Mouse (Mus musculus): ENCODE data around the gene Polr2h.

Polr2h gene

DNA sequence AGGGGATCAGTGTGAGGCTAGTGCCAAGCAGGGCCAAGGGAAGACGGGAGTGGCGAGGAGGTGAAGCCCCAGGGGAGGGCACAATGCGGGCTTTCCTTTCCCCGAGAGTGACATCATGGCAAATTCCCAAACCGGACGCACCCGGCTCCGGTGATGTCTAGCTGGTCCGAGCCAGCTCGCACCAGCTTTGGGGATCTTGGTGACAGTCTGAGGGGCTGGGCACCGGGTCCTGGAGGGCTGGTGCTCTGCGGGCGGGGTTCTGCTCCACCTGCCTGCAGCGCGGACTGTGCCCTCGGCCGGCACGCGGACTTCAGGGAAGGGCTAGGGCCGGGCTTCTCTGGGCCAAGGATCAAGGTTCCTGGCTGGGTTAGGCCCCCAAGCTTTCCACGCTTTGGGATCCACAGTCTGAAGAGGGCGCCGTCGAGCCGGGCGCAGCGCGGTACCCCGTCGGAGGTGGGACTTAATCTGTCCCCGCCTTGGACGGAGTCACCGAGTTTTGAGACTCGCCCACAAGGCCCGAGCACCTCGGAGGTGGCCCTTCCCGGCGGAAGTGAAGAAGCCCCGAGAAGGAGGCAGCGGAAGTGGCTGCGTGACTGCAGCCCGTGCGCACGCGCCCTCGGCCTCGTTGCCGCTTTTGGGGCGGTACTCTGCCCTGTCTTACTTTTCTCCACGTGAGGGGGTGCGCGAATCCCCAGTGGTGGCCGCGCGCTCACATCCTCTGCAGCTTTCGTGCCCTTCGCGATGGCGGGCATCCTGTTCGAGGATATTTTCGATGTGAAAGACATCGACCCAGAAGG is at the start of gene Polr2h, which contains the start of gene Clcn2:
TSS of gene Polr2h (plus strand) at position 485 of the 797 bp plus-strand sequence.
TSS of gene Clcn2 (minus strand) at position 566 of the 797 bp plus-strand sequence.
- in situ Hi-C loops (cut with MboI, MseI), result loop anchor here in 1 of 2 experiments (5.0 kb wide), 1 partner anchor 100 kb away; no protein-coding TSS in a partner anchor

DNA sequence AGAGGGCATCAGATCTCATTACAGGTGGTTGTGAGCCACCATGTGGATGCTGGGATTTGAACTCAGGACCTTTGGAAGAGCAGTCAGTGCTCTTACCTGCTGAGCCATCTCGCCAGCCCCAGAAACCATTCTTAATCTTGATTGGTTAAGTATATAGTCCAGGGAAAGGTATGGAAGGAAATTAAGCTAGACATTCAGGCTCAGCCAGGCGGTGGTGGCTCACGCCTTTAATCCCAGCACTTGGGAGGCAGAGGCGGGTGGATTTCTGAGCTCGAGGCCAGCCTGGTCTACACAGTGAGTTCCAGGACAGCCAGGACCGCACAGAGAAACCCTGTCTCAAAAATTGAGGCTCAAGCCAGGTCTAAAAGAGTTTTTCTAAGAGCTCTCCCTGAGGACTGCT is 49.5 kb upstream of the Polr2h start, which contains the start of gene Eif4g1:
TSS of gene Eif4g1 (plus strand) at position 301 of the 400 bp plus-strand sequence.
- in situ Hi-C loops (cut with MboI, MseI), result loop anchor here in 1 of 2 experiments (25.0 kb wide), 1 partner anchor 706 kb away; no protein-coding TSS in a partner anchor

DNA sequence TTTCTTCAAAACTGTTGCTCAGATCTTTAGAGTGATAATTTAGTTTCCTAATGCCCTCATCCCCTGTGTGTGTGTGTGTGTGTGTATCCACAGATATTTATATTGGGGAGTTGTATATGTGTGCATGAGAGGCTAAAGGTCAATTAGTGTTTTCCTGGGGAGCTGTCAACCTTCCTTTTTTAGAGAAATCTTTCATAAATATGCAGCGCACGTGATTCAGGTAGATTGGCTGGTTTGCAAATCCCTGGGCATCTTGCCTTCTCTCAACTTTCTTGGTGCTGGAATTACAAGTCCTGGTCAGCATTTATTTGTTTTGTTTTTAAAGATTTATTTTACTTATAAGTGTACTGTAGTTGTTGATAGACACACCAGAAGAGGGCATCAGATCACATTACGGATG is 47.2 kb upstream of the Polr2h start:
- in situ Hi-C loops (cut with MboI, MseI), result loop anchor here (5.0 to 25.0 kb wide), 3 partner anchors 58 to 708 kb away; partner anchors contain the start of genes Abcf3 (in 1 of the 2), Alg3 (in 1 of the 2), Eef1akmt4 (in 1 of the 2) and Gm49333 (in 1 of the 2)

DNA sequence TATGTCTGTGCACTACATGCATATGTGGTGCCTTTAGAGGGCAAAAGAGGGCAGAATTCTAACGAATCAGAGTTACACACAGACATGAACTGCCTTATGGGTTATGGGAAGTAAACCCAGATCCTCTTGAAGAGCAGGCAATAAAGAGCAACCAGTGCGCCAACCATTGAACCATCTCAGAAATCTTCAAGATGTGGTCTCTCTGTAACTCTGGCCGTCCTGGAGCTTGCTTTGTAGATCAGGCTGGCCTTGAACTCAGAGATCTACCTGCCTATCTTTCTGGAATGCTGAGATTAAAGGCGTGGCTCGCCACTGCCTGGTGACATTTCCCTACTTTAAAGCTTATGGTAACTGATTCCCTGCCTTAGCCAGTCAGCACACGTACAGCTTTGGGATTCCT is 45.6 kb upstream of the Polr2h start:
- in situ Hi-C loops (cut with MboI, MseI), result loop anchor here (5.0 to 25.0 kb wide), 3 partner anchors 60 to 710 kb away; partner anchors contain the start of genes Abcf3 (in 1 of the 2), Alg3 (in 1 of the 2), Eef1akmt4 (in 1 of the 2) and Gm49333 (in 1 of the 2)

DNA sequence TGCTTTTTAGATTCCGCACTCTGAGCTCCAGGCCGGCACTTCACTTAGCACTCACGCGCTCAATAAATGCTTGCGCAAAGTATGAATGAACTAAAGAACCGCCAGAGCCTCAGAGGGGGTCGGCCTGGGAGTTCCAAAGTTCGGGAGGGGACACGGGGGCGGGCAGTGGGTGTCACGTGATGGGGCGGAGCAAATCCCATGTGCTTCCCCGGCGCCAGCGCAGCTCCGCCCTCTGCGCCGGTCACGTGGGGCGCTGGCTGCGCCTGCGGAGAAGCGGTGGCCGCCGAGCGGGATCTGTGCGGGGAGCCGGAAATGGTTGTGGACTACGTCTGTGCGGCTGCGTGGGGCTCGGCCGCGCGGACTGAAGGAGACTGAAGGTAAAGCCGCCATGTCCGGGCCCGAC is 45.0 kb upstream of the Polr2h start:
- in situ Hi-C loops (cut with MboI, MseI), result loop anchor here (5.0 to 25.0 kb wide), 3 partner anchors 60 to 710 kb away; partner anchors contain the start of genes Abcf3 (in 1 of the 2), Alg3 (in 1 of the 2), Eef1akmt4 (in 1 of the 2) and Gm49333 (in 1 of the 2)

DNA sequence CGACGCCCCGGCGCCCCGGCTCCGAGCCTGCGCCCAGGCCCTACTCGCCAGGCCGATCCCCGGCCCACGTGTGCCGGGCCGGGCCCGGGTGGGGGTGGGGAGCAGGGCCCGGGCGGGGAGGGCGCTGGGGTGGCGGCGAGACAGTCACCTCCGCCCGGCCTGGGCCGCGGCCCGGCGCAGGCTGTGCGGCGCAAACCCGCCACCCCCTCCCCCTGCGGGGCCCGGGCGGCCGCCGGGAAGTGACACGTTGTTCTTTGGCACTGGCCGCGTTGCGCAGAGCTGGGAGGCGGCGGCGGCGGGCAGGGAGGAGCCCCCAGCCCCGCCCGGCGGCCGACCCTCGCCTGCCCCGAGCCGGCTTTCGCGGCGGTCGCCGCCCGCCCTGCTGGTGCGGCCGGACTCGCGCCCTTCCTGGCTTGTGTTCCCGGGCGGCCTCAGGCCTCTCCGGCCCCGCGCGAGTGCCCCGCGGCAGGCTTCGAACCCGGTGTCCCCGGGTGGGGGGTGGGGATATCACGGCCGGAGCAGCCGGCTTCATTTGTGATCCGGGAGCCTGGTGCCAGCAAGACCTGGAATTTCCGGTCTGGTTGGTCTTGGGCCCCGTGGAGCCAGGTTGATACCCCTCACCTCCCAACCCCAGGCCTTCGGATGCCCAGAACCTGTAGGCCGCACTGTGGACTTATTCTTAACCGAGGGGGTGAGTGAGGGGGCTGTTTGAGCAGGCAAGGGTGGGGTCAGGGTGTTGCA is 44.3 kb upstream of the Polr2h start:
- in situ Hi-C loops (cut with MboI, MseI), result loop anchor here (5.0 to 25.0 kb wide), 3 partner anchors 61 to 711 kb away; partner anchors contain the start of genes Abcf3 (in 1 of the 2), Alg3 (in 1 of the 2), Eef1akmt4 (in 1 of the 2) and Gm49333 (in 1 of the 2)

DNA sequence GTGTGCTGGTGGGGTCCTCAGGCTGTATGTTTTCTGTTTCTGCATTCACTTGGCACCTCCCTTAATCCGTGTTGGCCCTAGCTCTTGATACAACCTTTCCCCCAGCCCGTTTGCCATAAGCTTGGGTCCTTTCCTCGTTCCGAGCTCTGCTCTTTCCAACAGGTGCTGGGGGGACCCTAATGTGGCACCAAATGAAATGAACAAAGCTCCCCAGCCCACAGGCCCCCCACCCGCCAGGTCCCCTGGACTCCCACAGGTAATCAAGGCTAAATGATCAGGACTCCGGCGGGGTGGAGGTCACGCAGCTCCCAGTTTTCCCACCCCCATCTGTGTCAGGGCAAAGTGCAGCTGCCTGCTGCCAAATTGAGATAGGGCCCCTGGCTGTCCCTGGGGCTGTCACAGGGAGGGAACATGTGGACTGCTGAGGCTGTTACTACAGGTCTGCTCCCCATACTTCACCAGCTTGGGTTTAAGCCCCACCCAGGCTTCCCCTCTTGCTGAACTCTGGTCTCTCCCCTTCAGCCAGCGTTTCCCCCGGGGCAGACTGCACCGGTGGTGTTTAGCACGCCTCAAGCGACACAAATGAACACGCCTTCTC is 43.7 kb upstream of the Polr2h start:
- in situ Hi-C loops (cut with MboI, MseI), result loop anchor here (5.0 to 25.0 kb wide), 3 partner anchors 62 to 712 kb away; partner anchors contain the start of genes Abcf3 (in 1 of the 2), Alg3 (in 1 of the 2), Eef1akmt4 (in 1 of the 2) and Gm49333 (in 1 of the 2)

DNA sequence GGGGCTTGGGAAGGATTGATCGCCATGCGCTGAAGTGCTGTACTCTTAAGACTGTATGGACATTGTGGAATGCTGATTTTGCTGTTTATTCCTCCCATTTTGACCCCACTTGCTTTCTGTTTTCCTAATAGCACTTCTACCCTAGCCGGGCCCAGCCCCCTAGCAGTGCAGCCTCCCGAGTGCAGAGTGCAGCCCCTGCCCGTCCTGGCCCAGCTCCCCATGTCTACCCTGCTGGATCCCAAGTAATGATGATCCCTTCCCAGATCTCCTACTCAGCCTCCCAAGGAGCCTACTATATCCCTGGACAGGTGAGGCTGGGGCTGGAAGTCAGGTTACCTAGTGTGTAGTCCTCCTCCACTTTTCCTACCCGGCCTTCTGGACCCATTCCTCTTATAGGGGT is 42.3 kb upstream of the Polr2h start:
- in situ Hi-C loops (cut with MboI, MseI), result loop anchor here in 1 of 2 experiments (10.0 to 25.0 kb wide), 2 partner anchors 130 to 1562 kb away; partner anchors contain the start of gene Abcf3

DNA sequence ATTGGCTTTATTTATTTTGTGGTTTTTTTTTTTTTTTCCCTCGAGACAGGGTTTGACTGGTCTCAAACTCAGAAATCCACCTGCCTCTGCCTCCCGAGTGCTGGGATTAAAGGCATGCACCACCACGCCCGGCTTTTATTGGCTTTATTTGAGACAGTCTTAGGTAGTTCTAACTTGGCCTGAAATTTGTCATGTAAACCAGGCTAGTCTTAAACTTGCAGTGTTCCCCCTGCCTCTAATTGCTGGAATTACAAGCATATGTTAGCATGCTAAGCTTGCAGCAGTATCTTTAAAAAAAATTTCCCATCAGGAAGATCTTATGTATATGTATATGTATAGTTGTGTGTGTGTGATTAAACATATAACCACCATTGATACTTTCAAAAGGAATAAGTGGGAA is 40.8 kb upstream of the Polr2h start:
- in situ Hi-C loops (cut with MboI, MseI), result loop anchor here in 1 of 2 experiments (10.0 to 25.0 kb wide), 2 partner anchors 132 to 1561 kb away; partner anchors contain the start of gene Abcf3

DNA sequence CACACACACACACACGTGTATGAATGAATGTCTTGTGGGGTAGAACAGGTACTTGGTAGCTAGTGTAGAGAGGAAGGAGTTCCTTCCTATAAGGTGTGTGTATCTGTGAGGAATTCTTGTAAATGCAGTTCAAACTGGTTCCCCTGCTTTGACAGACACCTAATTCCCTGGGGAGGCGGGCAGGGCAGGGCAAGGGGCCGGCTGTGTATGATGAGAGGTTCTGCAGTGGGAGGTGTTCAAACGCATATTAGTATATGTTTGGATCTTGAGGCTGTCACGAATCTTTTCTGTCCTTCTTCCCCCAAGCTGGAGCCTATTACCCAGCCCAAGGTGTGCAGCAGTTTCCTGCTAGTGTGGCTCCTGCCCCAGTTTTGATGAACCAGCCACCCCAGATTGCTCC is 40.1 kb upstream of the Polr2h start:
- in situ Hi-C loops (cut with MboI, MseI), result loop anchor here in 1 of 2 experiments (10.0 to 25.0 kb wide), 2 partner anchors 133 to 1560 kb away; partner anchors contain the start of gene Abcf3

DNA sequence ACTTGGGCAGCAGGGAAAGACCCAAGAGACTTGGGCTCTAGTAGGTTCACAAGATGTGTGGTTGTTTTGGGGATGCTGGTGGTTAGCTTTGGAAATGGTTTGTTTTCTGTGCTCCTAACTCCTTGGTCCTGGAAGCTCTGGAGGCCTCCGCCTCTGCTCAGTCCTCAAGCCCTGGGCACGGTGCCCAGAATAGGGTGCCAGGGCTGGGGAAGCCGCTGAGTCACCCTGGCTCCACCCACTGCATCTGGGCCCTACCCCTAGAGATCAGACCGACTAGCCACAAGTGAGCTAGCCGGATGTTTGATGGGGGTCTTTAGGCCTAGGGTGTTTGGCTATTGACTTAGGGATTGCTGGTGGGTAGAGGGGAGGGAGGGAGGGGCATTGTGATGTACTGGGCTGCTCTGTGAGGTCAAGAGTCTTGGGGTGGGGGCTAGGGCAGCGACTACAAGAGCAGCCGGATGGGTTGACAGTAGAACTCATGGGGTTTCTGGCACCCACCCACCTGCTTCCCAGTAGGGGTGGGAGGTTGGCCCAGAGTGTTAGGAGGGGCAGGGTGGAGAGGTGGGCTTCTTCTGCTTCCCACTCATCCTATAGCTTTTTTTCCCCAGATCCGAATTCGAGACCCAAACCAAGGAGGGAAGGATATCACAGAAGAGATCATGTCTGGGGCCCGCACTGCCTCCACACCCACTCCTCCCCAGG is 39.3 kb upstream of the Polr2h start:
- in situ Hi-C loops (cut with MboI, MseI), result loop anchor here in 1 of 2 experiments (10.0 to 25.0 kb wide), 2 partner anchors 133 to 1559 kb away; partner anchors contain the start of gene Abcf3

DNA sequence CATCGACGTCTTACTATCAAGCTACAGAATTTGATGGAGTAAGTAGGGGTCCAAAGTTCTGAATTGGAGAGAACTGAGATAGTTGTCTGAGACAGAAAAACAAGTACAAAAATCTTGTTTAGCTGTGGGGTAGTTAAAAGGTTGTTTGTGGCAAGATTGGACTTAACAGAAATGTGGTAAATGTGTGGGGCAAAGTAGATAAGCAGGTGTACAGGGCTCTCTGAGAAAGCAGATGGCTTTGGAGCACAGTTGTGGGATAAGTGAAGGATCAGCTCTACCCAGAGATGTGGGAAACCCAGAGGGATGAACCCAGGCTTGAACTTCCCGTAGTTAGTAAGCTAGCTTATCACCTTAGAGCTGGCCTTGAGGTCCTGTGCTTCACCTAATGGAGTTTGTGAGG is 26.7 kb upstream of the Polr2h start:
- in situ Hi-C loops (cut with MboI, MseI), result loop anchor here in 1 of 2 experiments (25.0 kb wide), 1 partner anchor 1547 kb away; no protein-coding TSS in a partner anchor

DNA sequence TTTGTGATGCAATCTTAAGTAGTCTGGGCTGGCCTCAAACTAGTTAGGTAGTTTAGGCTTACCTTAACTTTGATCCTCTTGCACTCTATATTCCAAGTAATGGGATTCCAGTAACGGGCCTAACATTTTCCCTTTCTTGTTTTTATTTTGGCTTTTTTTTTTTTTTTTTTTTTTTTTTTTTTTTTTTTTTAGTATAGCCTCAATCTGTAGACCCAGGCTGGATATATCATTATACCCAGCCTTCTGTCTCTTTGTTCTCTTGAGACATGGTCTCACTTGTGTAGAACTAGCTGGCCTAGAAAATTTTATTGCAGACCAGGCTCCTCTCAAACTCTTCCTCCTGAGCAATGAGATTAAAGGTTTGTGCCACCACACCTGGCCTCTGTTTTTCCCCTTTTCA is 25.8 kb upstream of the Polr2h start:
- in situ Hi-C loops (cut with MboI, MseI), result loop anchor here in 1 of 2 experiments (25.0 kb wide), 1 partner anchor 1546 kb away; no protein-coding TSS in a partner anchor

DNA sequence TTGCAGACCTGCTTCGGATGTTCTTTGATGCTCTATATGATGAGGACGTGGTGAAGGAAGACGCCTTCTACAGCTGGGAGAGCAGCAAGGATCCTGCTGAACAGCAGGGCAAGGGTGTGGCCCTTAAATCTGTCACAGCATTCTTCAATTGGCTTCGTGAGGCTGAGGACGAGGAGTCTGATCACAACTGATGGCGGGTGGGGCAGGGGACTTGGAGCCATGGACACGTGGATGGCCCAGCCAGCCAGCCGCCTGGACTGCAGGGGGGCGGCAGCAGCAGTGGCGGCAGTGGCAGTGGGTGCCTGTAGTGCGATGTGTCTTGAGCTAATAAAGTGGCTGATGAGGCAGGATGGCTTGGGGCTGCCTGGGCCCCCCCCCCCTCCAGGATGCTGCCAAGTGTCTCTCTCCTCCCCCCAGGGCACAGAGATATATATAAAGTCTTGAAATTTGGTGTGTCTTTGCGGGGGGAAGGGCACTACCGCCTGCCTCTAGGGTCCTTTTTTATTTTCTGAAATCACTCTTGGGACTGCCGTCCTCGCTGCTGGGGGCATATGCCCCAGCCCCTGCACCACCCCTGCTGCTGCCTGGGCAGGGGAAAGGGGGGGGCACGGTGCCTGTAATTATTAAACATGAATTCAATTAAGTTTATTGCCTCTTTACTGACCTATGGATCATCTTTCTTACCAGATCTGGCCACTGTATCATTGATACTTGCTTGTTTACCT is 25.1 kb upstream of the Polr2h start:
- in situ Hi-C loops (cut with MboI, MseI), result loop anchor here in 1 of 2 experiments (25.0 kb wide), 1 partner anchor 1545 kb away; no protein-coding TSS in a partner anchor

DNA sequence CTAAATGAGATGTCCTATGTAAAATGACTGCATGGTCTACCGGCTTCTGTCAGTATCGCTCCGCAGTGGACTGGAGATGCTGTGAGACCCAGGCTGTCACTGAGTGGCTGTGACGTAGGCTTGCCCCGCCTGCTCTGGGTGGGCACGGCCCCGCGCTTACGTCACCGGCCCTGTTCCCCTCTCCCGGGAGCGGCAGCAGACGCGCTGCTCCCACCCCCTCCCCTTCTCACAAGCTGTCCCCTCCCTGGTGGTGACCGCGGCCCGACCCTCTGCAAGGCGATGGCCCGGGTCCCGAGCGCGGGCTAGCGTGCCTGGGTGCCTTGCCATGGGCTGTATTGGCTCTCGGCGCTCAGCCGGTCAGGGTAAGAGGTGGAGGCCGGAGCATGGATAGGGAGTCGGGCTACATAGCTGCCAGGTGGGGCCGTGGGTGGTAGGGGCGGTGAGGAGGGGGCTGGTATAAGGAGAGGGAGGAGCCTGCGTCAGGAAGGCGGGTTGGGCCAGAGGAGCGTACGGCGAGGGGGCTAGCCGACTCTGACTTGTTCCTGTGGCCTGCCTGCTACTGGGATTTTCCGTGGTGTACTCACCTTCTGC is 24.3 kb upstream of the Polr2h start, which contains the start of gene Fam131a:
TSS of gene Fam131a (plus strand) at position 131 of the 591 bp plus-strand sequence.
- in situ Hi-C loops (cut with MboI, MseI), result loop anchor here in 1 of 2 experiments (25.0 kb wide), 1 partner anchor 1544 kb away; no protein-coding TSS in a partner anchor

DNA sequence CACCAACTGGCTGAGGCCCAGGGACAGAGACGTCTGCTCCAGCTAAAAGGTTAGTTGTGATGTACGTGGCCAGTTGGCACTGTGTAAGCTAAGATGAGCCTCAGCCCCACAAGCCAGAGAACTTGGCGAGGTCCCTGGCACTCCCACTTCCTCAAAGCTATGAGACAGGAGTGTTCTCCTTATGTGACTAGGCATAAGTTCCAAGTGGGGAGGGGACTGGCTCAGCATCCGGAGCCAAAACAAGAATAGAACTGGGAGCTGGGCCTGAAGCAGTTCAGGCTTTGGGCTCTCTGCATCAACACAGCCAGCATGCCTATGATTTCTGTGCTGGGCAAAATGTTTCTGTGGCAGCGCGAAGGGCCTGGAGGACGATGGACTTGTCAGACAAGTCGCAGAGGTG is 22.7 kb upstream of the Polr2h start:
- in situ Hi-C loops (cut with MboI, MseI), result loop anchor here in 1 of 2 experiments (25.0 kb wide), 1 partner anchor 1543 kb away; no protein-coding TSS in a partner anchor

DNA sequence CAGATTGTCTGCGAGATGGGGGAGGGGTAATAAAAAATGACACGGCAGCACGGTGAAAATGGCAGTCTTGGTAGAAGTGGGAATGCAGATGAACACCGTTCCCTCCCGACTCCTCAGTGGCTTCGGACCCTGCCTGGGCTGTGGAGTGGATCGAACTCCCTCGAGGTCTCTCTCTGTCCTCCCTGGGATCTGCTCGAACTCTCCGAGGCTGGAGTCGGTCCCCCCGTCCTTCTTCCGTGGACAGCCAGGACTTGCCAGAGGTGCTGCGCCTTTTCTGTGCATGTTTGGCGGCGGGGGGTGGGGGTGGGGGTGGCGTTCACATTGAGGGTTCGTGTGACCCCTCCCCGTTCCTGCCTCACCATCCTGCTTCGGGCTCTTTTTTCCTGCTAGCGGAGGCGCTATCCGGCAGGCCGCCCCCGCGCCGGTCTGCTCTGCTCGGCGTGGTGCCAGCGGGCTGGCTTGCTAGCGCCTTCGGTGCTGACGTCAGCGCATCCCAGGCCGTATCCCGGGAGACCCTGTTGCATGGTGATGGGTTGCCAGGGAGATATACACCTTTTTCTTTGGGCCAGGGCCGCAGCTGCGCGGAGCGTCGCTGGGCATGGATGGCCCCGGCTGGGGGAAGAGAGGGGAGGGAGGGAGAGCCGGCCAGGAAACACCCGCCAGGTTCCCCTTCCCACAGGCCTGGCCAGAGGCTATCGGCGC is 21.7 kb upstream of the Polr2h start:
- in situ Hi-C loops (cut with MboI, MseI), result loop anchor here in 1 of 2 experiments (25.0 kb wide), 1 partner anchor 1542 kb away; no protein-coding TSS in a partner anchor

Measured in T-helper 17 cell (primary cell).